In the genomic region with DNA sequence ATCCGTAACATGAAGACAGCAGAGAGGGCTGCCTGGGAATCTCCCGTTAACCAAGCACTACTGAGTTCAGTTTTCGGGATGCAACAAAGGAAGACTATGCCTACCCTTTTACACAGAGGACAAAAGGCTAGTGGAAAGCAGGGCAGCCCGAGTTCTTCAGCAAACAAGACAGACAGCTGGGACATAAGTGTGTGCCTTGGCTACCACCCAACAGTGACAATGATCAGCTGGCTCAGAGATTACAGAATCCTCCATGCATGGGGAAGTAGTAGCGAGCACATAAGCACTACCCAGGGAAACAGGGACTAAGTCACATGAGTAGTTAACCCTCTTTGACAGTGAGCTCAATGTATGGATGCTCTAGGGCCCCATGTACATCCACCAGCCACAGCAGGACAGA, we compare ENCODE assay signal across 8 mouse cellular contexts.
A peak's percentile ranks its signal among the peaks of the same experiment; 100 is the strongest.
DNase-seq lines count a peak whose midpoint lies in the region; ATAC-seq and TF ChIP-seq lines count a peak whose summit lies in the region.

No protein-coding gene starts in this region.

- H3K27ac ChIP-seq in kidney, postnatal 0 days, result no peak overlapping the region
- no peak overlapping the region for H3K27ac ChIP-seq in midbrain, embryonic 11.5 days (ENCODE audit: low read depth, low read length)

- no peaks in the 10 kb centered on the region for H3K27me3 ChIP-seq in kidney, postnatal 0 days (ENCODE audit: insufficient read depth, low read length)
- no peaks in the 10 kb centered on the region for H3K27me3 ChIP-seq in midbrain, embryonic 11.5 days (ENCODE audit: control insufficient read depth, insufficient read depth, low read length)

- no peaks in the 10 kb centered on the region for H3K9me3 ChIP-seq in kidney, postnatal 0 days (replicated peaks; ENCODE audit: low read length)
- H3K9me3 ChIP-seq in midbrain, embryonic 11.5 days (ENCODE audit: control insufficient read depth, low read length), result no peaks in the 10 kb centered on the region

- TF ChIP-seq CTCF in kidney, postnatal 0 days (IDR thresholded peaks at IDR 0.05; ENCODE audit: low read depth), result no peak

- H3K4me2 ChIP-seq in kidney, postnatal 0 days (ENCODE audit: low read length), result no peak overlapping the region
- H3K4me2 ChIP-seq in midbrain, embryonic 11.5 days, result no peak overlapping the region

- 0 out of 2 replicates have a peak, but pooled peaks cover 5% of the 10 kb centered on the region for H3K36me3 ChIP-seq in kidney, postnatal 0 days (ENCODE audit: insufficient read depth, low read length)
- no peaks in the 10 kb centered on the region for H3K36me3 ChIP-seq in midbrain, embryonic 11.5 days (ENCODE audit: control insufficient read depth, insufficient read depth, low read length)

- H3K4me3 ChIP-seq in kidney, postnatal 0 days (replicated peaks; ENCODE audit: low read depth, low read length), result no peak overlapping the region
- H3K4me3 ChIP-seq in midbrain, embryonic 11.5 days (ENCODE audit: low read depth, low read length), result no peak overlapping the region

- no peak for ATAC-seq in kidney, postnatal 0 days (replicated peaks; ENCODE audit: low FRiP score, low read depth)
- ATAC-seq in midbrain, embryonic 11.5 days (ENCODE audit: low FRiP score), result peak; percentile 68

- H3K9ac ChIP-seq in kidney, postnatal 0 days (ENCODE audit: low read depth, low read length), result no peak overlapping the region
- H3K9ac ChIP-seq in midbrain, embryonic 11.5 days (ENCODE audit: low read length), result no peak overlapping the region

- 72% methylated on average over 5 of the region's 5 CpGs for WGBS in kidney, postnatal 0 days
- WGBS in midbrain, embryonic 11.5 days, result 61% methylated on average over 5 of the region's 5 CpGs

- H3K4me1 ChIP-seq in kidney, postnatal 0 days (replicated peaks; ENCODE audit: insufficient read depth, low read length), result no peaks in the 10 kb centered on the region
- no peaks in the 10 kb centered on the region for H3K4me1 ChIP-seq in midbrain, embryonic 11.5 days (ENCODE audit: control insufficient read depth, insufficient read depth, low read length)

- peak; percentile 42 for DNase-seq in kidney, postnatal 0 days (ENCODE audit: low spot score)
- no peak for DNase-seq in kidney, adult 18-20 months
- peak; percentile 16 for DNase-seq in cerebellum, adult 9-10 months
- peak; percentile 18 to 34 for DNase-seq in kidney, postnatal 36 days
- no peak for DNase-seq in midbrain, embryonic 11.5 days (ENCODE audit: low spot score, missing footprints)
- DNase-seq in adrenal gland, postnatal 36 days, result no peak
- DNase-seq in heart, adult 9 months (ENCODE audit: low spot score in 2 of 2), result no peak
- no peak for DNase-seq in spleen, postnatal 14 days (ENCODE audit: low spot score in 2 of 2)

Comparison
In these comparisons a context has a peak if more than half of its experiments do, and no peak if none do; other contexts are left out.
1. DNase-seq: peak in kidney, postnatal 0 days (single experiment), cerebellum, adult 9-10 months (single experiment) and kidney, postnatal 36 days (2 of 2); none in kidney, adult 18-20 months (single experiment), midbrain, embryonic 11.5 days (single experiment), adrenal gland, postnatal 36 days (0 of 2), heart, adult 9 months (0 of 2) and spleen, postnatal 14 days (0 of 2).